Mouse (Mus musculus): ENCODE data around the gene Cpxm1. TPM values are rescaled to one million over a fixed set of nuclear protein-coding genes. Genes with fewer than 3 reads are reported as not detected.

Cpxm1 gene
- polyA plus RNA-seq, 2 experiments, result 1.9 to 2.3 TPM

DNA sequence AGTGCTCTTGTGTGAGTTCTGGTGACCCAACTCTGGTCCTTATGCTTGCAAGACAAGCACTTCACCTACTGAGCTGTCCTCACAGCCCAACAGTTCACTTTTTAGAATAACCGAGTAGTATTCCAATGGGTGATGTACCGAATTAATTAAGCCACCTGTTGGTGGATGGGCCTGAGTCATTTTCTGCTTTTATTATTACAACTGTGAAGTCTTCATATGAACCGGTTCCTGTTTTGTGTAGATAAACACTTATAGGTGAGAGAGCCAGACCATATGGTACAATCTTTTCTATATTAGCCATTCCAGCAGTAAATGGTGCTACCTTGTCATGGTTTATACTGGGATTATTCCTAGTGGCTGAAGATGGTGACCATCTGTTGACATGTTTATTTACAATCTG is 15.4 kb upstream of the Cpxm1 start:
- Histone ChIP-seq H3K27ac (no peak overlapping the region), H3K9me3 (ENCODE audit: control insufficient read depth, low read length) (no peaks in the 10 kb centered on the region), H3K27me3 (ENCODE audit: control insufficient read depth, insufficient read depth, low read length) (no peaks in the 10 kb centered on the region), H3K4me2 (ENCODE audit: low read depth) (no peak overlapping the region), H3K9ac (replicated peaks) (no peak overlapping the region), H3K36me3 (replicated peaks; ENCODE audit: control insufficient read depth, insufficient read depth, low read depth) (no peaks in the 10 kb centered on the region), H3K4me3 (ENCODE audit: insufficient read depth in 1 of 2, low read depth in 2 of 2, low read length in 2 of 2) (no peak overlapping the region), H3K4me1 (replicated peaks; ENCODE audit: control insufficient read depth in 2 of 2, insufficient read depth in 2 of 2, low read length in 1 of 2) (no peaks in the 10 kb centered on the region)
- WGBS (ENCODE audit: insufficient replicate concordance), result 58% methylated on average over 3 of the region's 3 CpGs
- ATAC-seq (ENCODE audit: insufficient read depth) (no peak), DNase-seq (ENCODE audit: low read depth in 3 of 3, low spot score in 3 of 3) (no peak)
- TF ChIP-seq CTCF (IDR thresholded peaks at IDR 0.05; ENCODE audit: low read depth), result no peak
- TF ChIP-seq EP300 (IDR thresholded peaks at IDR 0.05; ENCODE audit: low read depth), result no peak

- no peak overlapping the region for H3K27ac ChIP-seq
- H3K27me3 ChIP-seq (ENCODE audit: control insufficient read depth, insufficient read depth, low read length), result no peaks in the 10 kb centered on the region
- H3K4me2 ChIP-seq (ENCODE audit: low read depth), result no peak overlapping the region
- H3K9ac ChIP-seq (replicated peaks), result no peak overlapping the region
- ATAC-seq (ENCODE audit: insufficient read depth) (no peak), DNase-seq (ENCODE audit: low read depth in 3 of 3, low spot score in 3 of 3) (peak in 2 of 3 experiments; percentile 20 to 31)
- H3K4me3 ChIP-seq (ENCODE audit: insufficient read depth in 1 of 2, low read depth in 2 of 2, low read length in 2 of 2), result no peak overlapping the region
- no peaks in the 10 kb centered on the region for H3K9me3 ChIP-seq (ENCODE audit: control insufficient read depth, low read length)
- no peaks in the 10 kb centered on the region for H3K36me3 ChIP-seq (replicated peaks; ENCODE audit: control insufficient read depth, insufficient read depth, low read depth)
- TF ChIP-seq CTCF (IDR thresholded peaks at IDR 0.05; ENCODE audit: low read depth) (peak; percentile 94), EP300 (IDR thresholded peaks at IDR 0.05; ENCODE audit: low read depth) (no peak)
- 27% methylated on average over 16 of the region's 16 CpGs for WGBS (ENCODE audit: insufficient replicate concordance)
- no peaks in the 10 kb centered on the region for H3K4me1 ChIP-seq (replicated peaks; ENCODE audit: control insufficient read depth in 2 of 2, insufficient read depth in 2 of 2, low read length in 1 of 2)
These were observed 14.5 kb upstream of the Cpxm1 start for GRCm38 (mm10) chr2:130411558-130412495.

- H3K27ac ChIP-seq, result no peak overlapping the region
- no peak overlapping the region for H3K9ac ChIP-seq (replicated peaks)
- no peak for TF ChIP-seq CTCF (IDR thresholded peaks at IDR 0.05; ENCODE audit: low read depth)
- no peak for TF ChIP-seq EP300 (IDR thresholded peaks at IDR 0.05; ENCODE audit: low read depth)
- no peaks in the 10 kb centered on the region for H3K27me3 ChIP-seq (ENCODE audit: control insufficient read depth, insufficient read depth, low read length)
- DNase-seq (ENCODE audit: low read depth in 3 of 3, low spot score in 3 of 3) (no peak), ATAC-seq (ENCODE audit: insufficient read depth) (no peak)
- H3K9me3 ChIP-seq (ENCODE audit: control insufficient read depth, low read length), result no peaks in the 10 kb centered on the region
- H3K36me3 ChIP-seq (replicated peaks; ENCODE audit: control insufficient read depth, insufficient read depth, low read depth), result no peaks in the 10 kb centered on the region
- no peak overlapping the region for H3K4me2 ChIP-seq (ENCODE audit: low read depth)
- no peak overlapping the region for H3K4me3 ChIP-seq (ENCODE audit: insufficient read depth in 1 of 2, low read depth in 2 of 2, low read length in 2 of 2)
- 28% methylated on average over 6 of the region's 6 CpGs for WGBS (ENCODE audit: insufficient replicate concordance)
- no peaks in the 10 kb centered on the region for H3K4me1 ChIP-seq (replicated peaks; ENCODE audit: control insufficient read depth in 2 of 2, insufficient read depth in 2 of 2, low read length in 1 of 2)
These were observed 10.8 kb upstream of the Cpxm1 start for GRCm38 (mm10) chr2:130408194-130408593.

GRCm38 (mm10) chr2:130406178-130406577 is 8.8 kb upstream of the Cpxm1 start, which contains the start of gene Tmem239:
Gene Tmem239 (plus strand): TSS chr2:130406478.
- Histone ChIP-seq H3K4me3 (ENCODE audit: insufficient read depth in 1 of 2, low read depth in 2 of 2, low read length in 2 of 2) (no peak within 1 kb of the TSS), H3K36me3 (replicated peaks; ENCODE audit: control insufficient read depth, insufficient read depth, low read depth) (no peaks in the 10 kb centered on the region), H3K4me2 (ENCODE audit: low read depth) (no peak within 1 kb of the TSS), H3K9ac (replicated peaks) (no peak within 1 kb of the TSS), H3K4me1 (replicated peaks; ENCODE audit: control insufficient read depth in 2 of 2, insufficient read depth in 2 of 2, low read length in 1 of 2) (no peaks in the 10 kb centered on the region), H3K27ac (no peak within 1 kb of the TSS), H3K9me3 (ENCODE audit: control insufficient read depth, low read length) (no peaks in the 10 kb centered on the region), H3K27me3 (ENCODE audit: control insufficient read depth, insufficient read depth, low read length) (no peaks in the 10 kb centered on the region)
- DNase-seq (ENCODE audit: low read depth in 3 of 3, low spot score in 3 of 3), result no peak
- TF ChIP-seq CTCF (IDR thresholded peaks at IDR 0.05; ENCODE audit: low read depth), result no peak
- no peak for TF ChIP-seq EP300 (IDR thresholded peaks at IDR 0.05; ENCODE audit: low read depth)
- no peak for ATAC-seq (ENCODE audit: insufficient read depth)
- WGBS (ENCODE audit: insufficient replicate concordance), result 62% methylated on average over 2 of the region's 2 CpGs

DNA sequence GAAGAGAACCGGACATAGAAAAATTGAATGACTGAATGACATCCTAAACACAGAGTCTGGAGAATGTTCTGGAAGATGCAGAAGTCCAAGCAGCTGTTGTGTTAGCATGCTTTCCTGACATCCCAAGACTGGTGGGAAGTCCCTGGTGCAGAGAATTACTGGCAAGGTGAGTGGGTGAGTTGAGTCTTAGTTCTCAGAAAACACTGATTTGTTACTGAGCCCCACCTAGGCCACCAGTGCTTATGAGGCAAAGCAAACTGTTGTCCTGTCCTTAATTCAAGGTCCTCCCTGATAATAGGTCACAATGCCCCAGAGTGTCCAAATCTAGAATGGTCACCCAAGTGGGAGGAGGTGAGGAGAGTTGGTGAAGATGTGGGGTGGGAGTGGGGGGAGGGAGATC is 7.6 kb upstream of the Cpxm1 start, which contains the start of the genes Gm28372 and 1700020A23Rik:
Gene Gm28372, plus strand, starts transcription at position 301 of the 400 bp plus-strand sequence.
Gene 1700020A23Rik, plus strand, starts transcription at position 321 of the 400 bp plus-strand sequence.
- Histone ChIP-seq H3K9ac (replicated peaks) (no peak within 1 kb of the TSS), H3K27me3 (ENCODE audit: control insufficient read depth, insufficient read depth, low read length) (no peaks in the 10 kb centered on the region), H3K36me3 (replicated peaks; ENCODE audit: control insufficient read depth, insufficient read depth, low read depth) (no peaks in the 10 kb centered on the region), H3K4me3 (ENCODE audit: insufficient read depth in 1 of 2, low read depth in 2 of 2, low read length in 2 of 2) (no peak within 1 kb of the TSS), H3K27ac (no peak within 1 kb of the TSS), H3K4me1 (replicated peaks; ENCODE audit: control insufficient read depth in 2 of 2, insufficient read depth in 2 of 2, low read length in 1 of 2) (no peaks in the 10 kb centered on the region), H3K9me3 (ENCODE audit: control insufficient read depth, low read length) (no peaks in the 10 kb centered on the region), H3K4me2 (ENCODE audit: low read depth) (no peak within 1 kb of the TSS)
- WGBS (ENCODE audit: insufficient replicate concordance), result 60% methylated on average over 1 of the region's 1 CpGs
- ATAC-seq (ENCODE audit: insufficient read depth), result no peak
- DNase-seq (ENCODE audit: low read depth in 3 of 3, low spot score in 3 of 3), result no peak
- TF ChIP-seq EP300 (IDR thresholded peaks at IDR 0.05; ENCODE audit: low read depth), result no peak
- TF ChIP-seq CTCF (IDR thresholded peaks at IDR 0.05; ENCODE audit: low read depth), result no peak
